Mouse (Mus musculus) testis, postnatal 14 days (tissue): ENCODE results near the gene Fermt1.
A peak's percentile ranks its signal among the peaks of the same experiment; 100 is the strongest.

Experiments
- DNase-seq: peaks from one replicate; pipeline ENCODE4 v3.0.0; 2021; ENCODE audit warnings: low spot score

The Fermt1 gene

GRCm38 (mm10) chr2:132922076-132922873 lies 23.4 kb downstream of the Fermt1 start:
- DNase-seq, result no peak

DNA sequence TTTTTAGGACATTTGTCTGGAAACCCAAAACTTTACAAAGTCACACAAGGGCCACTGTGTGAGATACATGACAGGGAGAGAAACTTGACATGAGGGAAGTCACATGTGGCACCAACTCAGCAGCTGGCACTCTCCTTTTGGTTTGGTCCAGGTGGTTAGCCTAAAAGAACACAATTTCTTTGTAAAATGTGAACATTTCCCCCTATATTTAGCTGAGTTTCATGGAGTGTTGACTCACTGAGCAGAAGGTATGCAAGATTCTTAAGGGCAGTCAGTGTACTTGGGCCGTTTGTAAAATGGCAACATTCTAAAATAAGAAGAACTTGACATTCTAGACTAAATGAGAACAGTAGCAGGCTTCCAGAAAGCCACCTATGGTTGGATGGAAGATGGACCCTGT lies 30.9 kb downstream of the Fermt1 start:
- no peak for DNase-seq

- no peak for DNase-seq
These were observed 38.9 kb downstream of the Fermt1 start for GRCm38 (mm10) chr2:132906763-132907162.

DNA sequence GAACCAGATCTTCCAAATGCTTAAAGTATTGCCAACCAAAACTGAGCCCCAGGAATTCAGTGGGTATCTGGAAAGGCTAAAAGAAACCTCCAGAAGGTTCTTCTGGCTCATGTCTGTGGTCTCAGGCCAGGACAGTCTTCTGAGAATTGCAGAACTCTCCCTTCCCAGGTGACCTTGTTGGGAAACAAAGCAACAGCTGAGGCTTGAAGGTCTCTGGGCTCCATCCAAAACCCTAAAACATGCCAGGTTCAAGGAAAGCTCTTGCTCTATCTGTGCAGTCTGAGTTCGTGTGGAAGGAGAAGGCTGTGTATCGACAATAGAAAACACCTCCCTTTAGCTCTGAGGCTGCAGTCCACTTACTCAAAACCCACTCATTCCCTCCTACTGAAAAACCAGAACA lies 40.7 kb downstream of the Fermt1 start:
- DNase-seq, result peak; percentile 22

DNA sequence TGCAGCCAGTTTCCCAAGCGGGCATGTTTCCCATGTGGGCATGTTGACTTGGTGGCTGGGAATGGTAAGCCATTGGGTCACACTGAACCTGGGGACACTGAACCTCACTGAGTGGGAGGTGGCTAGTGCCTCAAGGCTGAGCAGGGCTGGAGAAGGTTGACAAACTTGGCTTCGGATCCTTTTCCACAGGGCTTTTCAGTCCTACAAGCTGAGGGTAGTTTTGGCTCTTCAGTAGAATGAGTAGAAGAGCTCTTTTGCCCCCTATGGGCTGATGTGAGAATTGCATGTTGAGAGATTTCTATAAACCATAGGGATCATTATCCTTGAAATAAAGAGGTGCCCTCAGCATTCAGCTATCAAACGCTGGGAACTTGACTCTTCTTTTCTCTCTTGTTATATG lies 42.2 kb downstream of the Fermt1 start:
- peak; percentile 26 for DNase-seq

DNA sequence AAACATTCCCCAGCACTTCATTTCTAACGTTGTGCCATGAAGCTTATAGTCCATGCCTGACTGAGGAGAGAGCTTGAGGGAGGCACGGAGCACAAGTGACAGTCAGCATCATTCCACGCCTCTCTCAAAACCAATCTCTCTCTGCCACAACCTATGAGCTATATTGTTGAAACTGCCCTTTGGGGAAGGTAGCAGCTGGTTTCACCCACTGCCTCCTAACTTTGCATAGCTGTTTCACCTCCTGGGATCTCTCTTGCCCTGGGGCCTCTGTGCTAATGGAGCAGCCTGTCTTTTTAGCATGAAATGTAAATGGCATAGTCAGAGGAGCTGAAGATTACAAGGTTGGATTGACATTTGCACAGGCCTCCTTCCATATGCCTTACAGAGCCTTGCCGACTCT lies 43.6 kb downstream of the Fermt1 start:
- DNase-seq, result no peak

GRCm38 (mm10) chr2:132901636-132902035 lies 44.1 kb downstream of the Fermt1 start:
- DNase-seq, result peak; percentile 52

GRCm38 (mm10) chr2:132900596-132900995 lies 45.1 kb downstream of the Fermt1 start:
- no peak for DNase-seq

- DNase-seq, result no peak
These were observed 47.5 kb downstream of the Fermt1 start for GRCm38 (mm10) chr2:132898211-132898610.

DNA sequence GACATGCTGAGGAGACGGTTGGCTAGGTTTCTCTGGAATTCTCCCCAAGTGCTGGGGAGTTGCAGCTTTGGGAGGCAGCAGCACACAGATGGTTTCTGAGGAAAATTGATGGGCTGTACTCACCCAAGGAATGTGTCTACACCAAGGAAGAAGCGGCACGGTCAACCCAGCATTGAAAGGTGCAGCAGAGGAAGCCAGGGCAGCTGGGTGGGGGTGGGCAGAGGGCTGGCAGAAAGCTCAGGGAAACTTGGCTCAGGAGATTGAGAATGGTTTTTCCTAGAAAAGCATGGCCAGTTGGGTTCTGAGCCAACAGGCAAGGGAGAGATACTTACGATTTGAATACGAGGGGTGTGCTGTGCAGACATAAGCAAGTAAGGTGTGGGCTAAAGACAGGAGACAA lies 51.9 kb downstream of the Fermt1 start:
- no peak for DNase-seq

- DNase-seq, result no peak
These were observed 60.4 kb downstream of the Fermt1 start for GRCm38 (mm10) chr2:132885312-132885711.

- DNase-seq, result peak; percentile 44
These were observed 61.3 kb downstream of the Fermt1 start for GRCm38 (mm10) chr2:132884303-132884967.

GRCm38 (mm10) chr2:132880844-132881645 lies 64.7 kb downstream of the Fermt1 start, which contains the start of gene Lrrn4:
Lrrn4 (minus strand) TSS chr2:132880891.
- no peak for DNase-seq

- peak; percentile 37 for DNase-seq
These were observed 66.3 kb downstream of the Fermt1 start for GRCm38 (mm10) chr2:132879261-132880044.

DNA sequence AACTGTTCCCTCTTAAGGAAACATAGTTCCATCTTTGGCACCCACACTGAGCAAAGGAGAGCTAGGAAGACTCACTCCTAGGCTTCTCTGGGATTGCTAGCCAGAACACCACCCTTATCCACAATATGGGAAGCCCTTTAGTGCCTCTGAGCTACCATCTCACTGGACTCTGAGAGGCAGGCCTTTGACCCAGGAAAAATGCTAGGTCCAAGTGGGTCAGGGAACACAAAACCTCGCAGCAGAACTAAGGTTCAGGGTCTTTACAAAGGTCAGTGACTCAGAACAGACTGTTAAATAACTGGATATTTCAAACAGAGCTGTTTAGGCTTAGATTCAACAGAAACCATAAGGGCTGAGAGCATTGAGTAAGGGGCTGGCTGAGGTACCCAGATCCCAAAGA lies 68.7 kb downstream of the Fermt1 start:
- DNase-seq, result no peak

DNA sequence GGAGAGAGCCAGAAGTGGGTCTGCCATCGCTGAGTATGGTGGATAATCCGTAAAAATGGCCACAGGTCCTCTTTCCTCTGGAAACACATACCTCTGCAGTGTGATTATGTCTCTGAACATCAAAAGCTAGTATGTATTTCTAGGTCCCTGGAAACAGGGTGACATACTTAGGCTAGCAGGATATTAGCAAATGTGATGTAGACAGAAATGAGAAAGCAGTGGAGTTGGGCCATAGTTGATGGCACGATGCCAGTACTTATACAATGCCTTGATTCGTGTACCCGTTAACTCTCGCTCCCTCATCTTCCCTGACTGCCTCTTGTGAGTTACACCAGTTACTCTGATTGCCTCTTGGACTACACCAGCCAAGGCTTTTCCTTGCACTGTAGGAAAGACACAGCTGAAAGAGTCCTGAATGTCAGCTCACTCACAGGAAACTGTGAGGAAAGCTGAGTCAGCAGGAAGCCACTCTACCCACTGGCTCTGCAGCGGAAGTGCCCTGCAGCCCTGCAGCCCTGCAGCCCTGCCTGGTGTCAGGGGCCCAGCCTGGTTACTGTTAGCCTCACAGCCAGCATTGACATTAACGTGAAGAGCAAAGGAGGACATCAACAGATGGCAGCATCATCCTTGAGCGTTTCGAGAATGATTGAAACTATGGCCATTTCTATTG lies 71.9 kb downstream of the Fermt1 start:
- DNase-seq, result no peak

GRCm38 (mm10) chr2:132871663-132872062 lies 74.0 kb downstream of the Fermt1 start:
- DNase-seq, result no peak

DNA sequence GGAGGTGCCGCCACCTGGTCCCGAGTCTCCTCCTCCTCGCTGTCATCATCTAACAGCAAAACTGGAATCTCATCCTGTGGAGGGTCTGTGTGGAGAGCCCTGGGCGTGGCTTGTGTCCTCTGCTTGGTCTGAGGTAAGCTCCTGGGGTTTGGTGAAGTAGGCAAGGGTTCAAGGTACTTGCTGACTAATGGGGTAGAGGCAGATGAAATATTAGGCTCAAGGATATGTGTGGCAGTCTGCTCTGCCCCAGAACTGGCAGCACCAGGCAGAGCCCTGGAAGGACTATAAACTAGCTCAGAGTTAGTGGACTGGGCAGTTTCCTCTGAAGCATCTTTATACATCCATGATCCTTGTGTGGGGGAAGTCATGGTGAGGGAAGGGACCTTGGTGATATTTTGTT lies 75.4 kb downstream of the Fermt1 start:
- no peak for DNase-seq

DNA sequence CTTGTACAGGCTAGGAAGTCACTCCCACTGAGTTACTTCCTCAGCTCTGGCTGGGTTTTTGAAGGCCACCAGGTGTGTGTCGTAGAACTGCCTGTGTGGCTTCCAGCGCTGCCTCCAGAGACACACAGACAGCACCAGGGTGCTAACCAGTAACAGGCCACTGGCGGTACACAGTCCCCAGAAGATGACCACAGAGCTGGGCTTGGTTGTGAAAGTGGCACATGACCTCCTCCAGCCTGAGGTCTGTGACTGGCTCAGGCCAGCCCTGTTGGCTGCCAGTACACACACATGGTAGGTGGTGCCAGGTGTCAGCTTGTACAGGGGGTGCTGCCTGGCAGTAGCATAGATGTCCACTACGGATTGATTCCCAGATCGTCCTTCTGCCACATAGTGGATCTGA lies 76.0 kb downstream of the Fermt1 start:
- DNase-seq, result no peak

- no peak for DNase-seq
These were observed 78.2 kb downstream of the Fermt1 start for GRCm38 (mm10) chr2:132867521-132867920.

- no peak for DNase-seq
These were observed 82.4 kb downstream of the Fermt1 start for GRCm38 (mm10) chr2:132863325-132863724.
